Comparison of ENCODE assay signal across 29 mouse cellular contexts in genomic region chr6:52892978-52893377, GRCm38 (mm10).
DNase-seq lines count a peak whose midpoint lies in the region; ATAC-seq and TF ChIP-seq lines count a peak whose summit lies in the region.
"Had no signal": no experiment of that assay in that cellular context is flagged by ENCODE, and none has a peak within 500 bp of the region (broad histone marks: within the 10 kb centered on the region; RNA-seq: fewer than 3 reads in every experiment).

No protein-coding gene starts in this region.

- TF ChIP-seq CTCF in thymus, adult 2 months (IDR thresholded peaks at IDR 0.05; ENCODE audit: borderline replicate concordance, control insufficient read depth, extremely low read depth, insufficient read depth, low read length, poor library complexity): no peak

- no peak for ATAC-seq in hindbrain, embryonic 14.5 days (ENCODE audit: low FRiP score)
- no peak for ATAC-seq in midbrain, embryonic 12.5 days (ENCODE audit: low FRiP score, low read depth)
- no peak for ATAC-seq in midbrain, embryonic 11.5 days (ENCODE audit: low FRiP score)
- no peak for ATAC-seq in monocyte, adult 5-6 weeks (replicated peaks; ENCODE audit: insufficient number of reproducible peaks, low FRiP score, low TSS enrichment, poor library complexity, severe bottlenecking)
- ATAC-seq: activated CD4-positive, CD25-positive, alpha-beta regulatory T cell, adult 4 months; forebrain, postnatal 0 days; inflammation-experienced regulatory T-cells, adult 6 months; liver, embryonic 12.5 days; liver, postnatal 0 days had no signal

- TF ChIP-seq POLR2A in thymus, adult 2 months (IDR thresholded peaks at IDR 0.05; ENCODE audit: control insufficient read depth, extremely low read depth, insufficient read depth, low read length, poor library complexity): no peak

- no peak overlapping the region for H3K4me2 ChIP-seq in hindbrain, embryonic 14.5 days (replicated peaks)
- no peak overlapping the region for H3K4me2 ChIP-seq in midbrain, embryonic 12.5 days (replicated peaks)
- no peak overlapping the region for H3K4me2 ChIP-seq in midbrain, embryonic 11.5 days
- H3K4me2 ChIP-seq: embryonic facial prominence, embryonic 13.5 days; forebrain, embryonic 12.5 days; heart, embryonic 15.5 days; liver, embryonic 12.5 days had no signal

- DNase-seq in hindbrain, embryonic 10.5 days (ENCODE audit: low spot score): no peak
- DNase-seq in hindbrain, embryonic 14.5 days (ENCODE audit: low spot score): no peak
- no peak for DNase-seq in midbrain, embryonic 11.5 days (ENCODE audit: low spot score, missing footprints)
- DNase-seq in thymus, adult 2 months: no peak
- DNase-seq in thymus, adult 18-20 months: no peak
- DNase-seq: adrenal gland, adult 2 months; adrenal gland, postnatal 36 days; B cell, adult 2 months; cerebellum, adult 8-10 months; forebrain, postnatal 0 days; gastrocnemius, postnatal 14 days; heart, postnatal 36 days; kidney, adult 11 months; kidney, postnatal 14 days; layer of hippocampus, adult 9-11 months; liver, postnatal 0 days; lung, postnatal 36 days; right cerebral cortex, adult 18-20 months; spleen, adult 18-20 months; thymus, postnatal 4 days had no signal

- H3K27ac ChIP-seq in hindbrain, embryonic 10.5 days: 0 out of 2 replicates have a peak overlapping the region, but pooled peaks have one; percentile 12
- H3K27ac ChIP-seq in hindbrain, embryonic 14.5 days: no peak overlapping the region
- H3K27ac ChIP-seq in midbrain, embryonic 12.5 days (replicated peaks): 0 out of 2 replicates have a peak overlapping the region, but pooled peaks have one; percentile 12
- no peak overlapping the region for H3K27ac ChIP-seq in midbrain, embryonic 11.5 days (ENCODE audit: low read depth, low read length)
- H3K27ac ChIP-seq in thymus, adult 2 months (ENCODE audit: control insufficient read depth, insufficient read depth, low read length): peak overlapping the region; percentile 17
- H3K27ac ChIP-seq: embryonic facial prominence, embryonic 13.5 days; heart, embryonic 10.5 days; heart, embryonic 15.5 days; liver, embryonic 12.5 days had no signal

- peaks cover 34% of the 10 kb centered on the region for H3K4me1 ChIP-seq in hindbrain, embryonic 10.5 days (replicated peaks)
- peaks cover 23% of the 10 kb centered on the region for H3K4me1 ChIP-seq in hindbrain, embryonic 14.5 days (replicated peaks; ENCODE audit: control insufficient read depth, insufficient read depth, low read length)
- peaks cover 33% of the 10 kb centered on the region for H3K4me1 ChIP-seq in midbrain, embryonic 12.5 days
- H3K4me1 ChIP-seq in midbrain, embryonic 11.5 days (ENCODE audit: control insufficient read depth, insufficient read depth, low read length): no peaks in the 10 kb centered on the region; the same call in 1 of the 2 replicates
- peaks cover 41% of the 10 kb centered on the region for H3K4me1 ChIP-seq in thymus, adult 2 months (replicated peaks; ENCODE audit: control insufficient read depth, insufficient read depth, low read length)
- H3K4me1 ChIP-seq: heart, embryonic 10.5 days; liver, embryonic 12.5 days had no signal

- WGBS in hindbrain, embryonic 10.5 days: 86% methylated on average over 3 of the region's 3 CpGs
- WGBS in hindbrain, embryonic 14.5 days: 78% methylated on average over 3 of the region's 3 CpGs
- 86% methylated on average over 3 of the region's 3 CpGs for WGBS in midbrain, embryonic 12.5 days
- WGBS in midbrain, embryonic 11.5 days: 87% methylated on average over 3 of the region's 3 CpGs
- WGBS in thymus, adult 2 months: 25% methylated on average over 3 of the region's 3 CpGs

- H3K36me3 ChIP-seq in hindbrain, embryonic 10.5 days: no peaks in the 10 kb centered on the region
- no peaks in the 10 kb centered on the region for H3K36me3 ChIP-seq in hindbrain, embryonic 14.5 days (replicated peaks; ENCODE audit: control insufficient read depth, insufficient read depth)
- no peaks in the 10 kb centered on the region for H3K36me3 ChIP-seq in midbrain, embryonic 12.5 days
- no peaks in the 10 kb centered on the region for H3K36me3 ChIP-seq in midbrain, embryonic 11.5 days (ENCODE audit: control insufficient read depth, insufficient read depth, low read length)
- no peaks in the 10 kb centered on the region for H3K36me3 ChIP-seq in thymus, adult 2 months (ENCODE audit: control insufficient read depth, insufficient read depth, low read length)
- H3K36me3 ChIP-seq: embryonic facial prominence, embryonic 13.5 days; forebrain, embryonic 12.5 days; heart, embryonic 10.5 days; heart, embryonic 15.5 days; liver, embryonic 12.5 days had no signal

- no peaks in the 10 kb centered on the region for H3K27me3 ChIP-seq in hindbrain, embryonic 10.5 days (ENCODE audit: insufficient read depth, poor library complexity, severe bottlenecking)
- H3K27me3 ChIP-seq in hindbrain, embryonic 14.5 days (ENCODE audit: control insufficient read depth, insufficient read depth, low read length): no peaks in the 10 kb centered on the region
- H3K27me3 ChIP-seq in midbrain, embryonic 12.5 days: no peaks in the 10 kb centered on the region
- no peaks in the 10 kb centered on the region for H3K27me3 ChIP-seq in midbrain, embryonic 11.5 days (ENCODE audit: control insufficient read depth, insufficient read depth, low read length)
- H3K27me3 ChIP-seq in thymus, adult 2 months (ENCODE audit: control insufficient read depth, insufficient read depth, low read length): no peaks in the 10 kb centered on the region
- H3K27me3 ChIP-seq: embryonic facial prominence, embryonic 13.5 days; heart, embryonic 15.5 days; liver, embryonic 12.5 days had no signal

- H3K9me3 ChIP-seq in hindbrain, embryonic 10.5 days: no peaks in the 10 kb centered on the region
- H3K9me3 ChIP-seq in hindbrain, embryonic 14.5 days (ENCODE audit: control insufficient read depth, low read length): no peaks in the 10 kb centered on the region
- H3K9me3 ChIP-seq in midbrain, embryonic 12.5 days: no peaks in the 10 kb centered on the region
- H3K9me3 ChIP-seq in midbrain, embryonic 11.5 days (ENCODE audit: control insufficient read depth, low read length): no peaks in the 10 kb centered on the region
- H3K9me3 ChIP-seq: embryonic facial prominence, embryonic 13.5 days; forebrain, embryonic 12.5 days; heart, embryonic 10.5 days; heart, embryonic 15.5 days; liver, embryonic 12.5 days had no signal

- H3K4me3 ChIP-seq in hindbrain, embryonic 10.5 days: no peak overlapping the region
- H3K4me3 ChIP-seq in hindbrain, embryonic 14.5 days (replicated peaks; ENCODE audit: low read length): no peak overlapping the region
- H3K4me3 ChIP-seq in midbrain, embryonic 12.5 days: no peak overlapping the region
- H3K4me3 ChIP-seq in midbrain, embryonic 11.5 days (ENCODE audit: low read depth, low read length): no peak overlapping the region
- H3K4me3 ChIP-seq in thymus, adult 2 months (ENCODE audit: control insufficient read depth, insufficient read depth, low read length): no peak overlapping the region
- H3K4me3 ChIP-seq: embryonic facial prominence, embryonic 13.5 days; forebrain, embryonic 12.5 days; heart, embryonic 10.5 days; heart, embryonic 15.5 days; liver, embryonic 12.5 days had no signal

- H3K9ac ChIP-seq in hindbrain, embryonic 14.5 days: no peak overlapping the region
- no peak overlapping the region for H3K9ac ChIP-seq in midbrain, embryonic 12.5 days (replicated peaks)
- H3K9ac ChIP-seq in midbrain, embryonic 11.5 days (ENCODE audit: low read length): no peak overlapping the region
- H3K9ac ChIP-seq: embryonic facial prominence, embryonic 13.5 days; forebrain, embryonic 12.5 days; forebrain, postnatal 0 days; heart, embryonic 15.5 days; liver, embryonic 12.5 days; liver, postnatal 0 days had no signal

Comparison
In these comparisons a context has a peak if more than half of its experiments do, and no peak if none do; other contexts are left out.
1. H3K27ac ChIP-seq: peak in hindbrain, embryonic 10.5 days (single experiment), midbrain, embryonic 12.5 days (single experiment) and thymus, adult 2 months (single experiment); none in hindbrain, embryonic 14.5 days (single experiment) and midbrain, embryonic 11.5 days (single experiment).